In the genomic region with DNA sequence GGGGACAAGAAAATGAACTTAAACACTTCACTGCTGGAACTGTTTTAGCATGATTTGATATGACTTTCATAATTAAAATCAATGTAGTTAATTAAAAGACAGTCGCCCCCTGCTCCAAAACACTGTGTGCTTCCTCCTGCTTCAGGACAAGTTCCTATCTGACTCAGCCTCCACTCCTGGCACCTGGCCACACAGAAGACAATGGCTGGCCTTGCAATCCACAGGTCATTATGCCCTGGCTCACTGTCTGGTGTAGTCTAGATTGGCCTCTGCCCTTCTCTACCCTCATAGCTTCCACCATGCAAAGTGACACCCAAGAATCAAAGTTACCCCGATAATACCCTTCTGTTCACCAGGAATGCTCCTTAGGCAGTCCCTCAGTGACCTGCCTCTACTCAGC, we compare ENCODE assay signal across 13 mouse cellular contexts. TPM values are rescaled to one million over a fixed set of nuclear protein-coding genes. Genes with fewer than 3 reads are reported as not detected.
DNase-seq lines count a peak whose midpoint lies in the region; ATAC-seq and TF ChIP-seq lines count a peak whose summit lies in the region.
"Had no signal": no experiment of that assay in that cellular context is flagged by ENCODE, and none has a peak within 500 bp of the region (broad histone marks: within the 10 kb centered on the region; RNA-seq: fewer than 3 reads in every experiment).

No protein-coding gene starts in this region.

- no peak for TF ChIP-seq EP300 in heart, postnatal 0 days (IDR thresholded peaks at IDR 0.05; ENCODE audit: low read depth)

- ATAC-seq in lung, embryonic 14.5 days (ENCODE audit: insufficient read depth), result no peak
- ATAC-seq in heart, postnatal 0 days (ENCODE audit: insufficient read depth, low read depth), result no peak
- ATAC-seq in frontal cortex, adult (ENCODE audit: low TSS enrichment), result no peak
- ATAC-seq: inflammation-experienced regulatory T-cells, adult 6 months had no signal

- H3K36me3 ChIP-seq in lung, embryonic 14.5 days (ENCODE audit: insufficient read depth), result no peaks in the 10 kb centered on the region
- H3K36me3 ChIP-seq in heart, postnatal 0 days (replicated peaks; ENCODE audit: control insufficient read depth, insufficient read depth, low read length), result no peaks in the 10 kb centered on the region
- H3K36me3 ChIP-seq: embryonic facial prominence, embryonic 15.5 days; neural tube, embryonic 12.5 days had no signal

- no peak overlapping the region for H3K9ac ChIP-seq in lung, embryonic 14.5 days
- no peak overlapping the region for H3K9ac ChIP-seq in heart, postnatal 0 days (replicated peaks; ENCODE audit: low read depth, low read length)
- H3K9ac ChIP-seq: embryonic facial prominence, embryonic 15.5 days; neural tube, embryonic 12.5 days had no signal

- H3K4me3 ChIP-seq in lung, embryonic 14.5 days (ENCODE audit: low read depth, low read length), result no peak overlapping the region
- no peak overlapping the region for H3K4me3 ChIP-seq in heart, postnatal 0 days (ENCODE audit: low read depth, low read length)
- H3K4me3 ChIP-seq: embryonic facial prominence, embryonic 15.5 days; neural tube, embryonic 12.5 days had no signal

- H3K9me3 ChIP-seq in lung, embryonic 14.5 days (ENCODE audit: low read depth, low read length), result no peaks in the 10 kb centered on the region
- H3K9me3 ChIP-seq in heart, postnatal 0 days (replicated peaks; ENCODE audit: control insufficient read depth, low read length), result no peaks in the 10 kb centered on the region
- H3K9me3 ChIP-seq: embryonic facial prominence, embryonic 15.5 days; neural tube, embryonic 12.5 days had no signal

- H3K4me1 ChIP-seq in lung, embryonic 14.5 days (ENCODE audit: insufficient read depth), result no peaks in the 10 kb centered on the region
- peaks cover 23% of the 10 kb centered on the region for H3K4me1 ChIP-seq in heart, postnatal 0 days (ENCODE audit: control insufficient read depth, insufficient read depth)
- H3K4me1 ChIP-seq: neural tube, embryonic 12.5 days had no signal

- no peak overlapping the region for H3K4me2 ChIP-seq in lung, embryonic 14.5 days
- no peak overlapping the region for H3K4me2 ChIP-seq in heart, postnatal 0 days (ENCODE audit: low read depth, low read length)
- H3K4me2 ChIP-seq: embryonic facial prominence, embryonic 15.5 days; neural tube, embryonic 12.5 days had no signal

- no peaks in the 10 kb centered on the region for H3K27me3 ChIP-seq in lung, embryonic 14.5 days (ENCODE audit: insufficient read depth, low read length)
- H3K27me3 ChIP-seq in heart, postnatal 0 days (ENCODE audit: control insufficient read depth, insufficient read depth, low read length), result no peaks in the 10 kb centered on the region
- H3K27me3 ChIP-seq: embryonic facial prominence, embryonic 15.5 days; neural tube, embryonic 12.5 days had no signal

- peak; percentile 12 to 31 for DNase-seq in cerebellum, adult 18-20 months
- no peak for DNase-seq in cerebellum, adult 11-12 months
- DNase-seq in lung, embryonic 14.5 days, result peak; percentile 10
- no peak for DNase-seq in lung, postnatal 25 days (ENCODE audit: low spot score)
- DNase-seq in heart, postnatal 0 days (ENCODE audit: low spot score), result peak; percentile 29
- peak; percentile 15 to 35 for DNase-seq in lung, postnatal 4 days
- DNase-seq in neural tube, embryonic 10.5 days (ENCODE audit: extremely low spot score, low spot score), result no peak
- DNase-seq: cerebellum, adult 11 months had no signal

- WGBS in lung, embryonic 14.5 days, result 85% methylated on average over 2 of the region's 2 CpGs
- WGBS in heart, postnatal 0 days, result 68% methylated on average over 2 of the region's 2 CpGs

- TF ChIP-seq CTCF in lung, embryonic 14.5 days (IDR thresholded peaks at IDR 0.05; ENCODE audit: low read depth), result no peak
- TF ChIP-seq CTCF in heart, postnatal 0 days (IDR thresholded peaks at IDR 0.05; ENCODE audit: low read depth), result no peak

- no peak overlapping the region for H3K27ac ChIP-seq in lung, embryonic 14.5 days (ENCODE audit: low read depth)
- no peak overlapping the region for H3K27ac ChIP-seq in heart, postnatal 0 days (ENCODE audit: low read depth)
- H3K27ac ChIP-seq: embryonic facial prominence, embryonic 15.5 days; macrophage; neural tube, embryonic 12.5 days had no signal

RNA-seq across cellular contexts. Expression of a gene that starts 26.8 kb away (rescaled TPM):
- polyA plus RNA-seq in lung, embryonic 14.5 days (2014; fragmentation: Nextera tagmentation; extraction: Ambion mirVana), result 10.3 and 11.0 TPM in 2 replicates
- total RNA-seq in heart, postnatal 0 days (2014; rRNA removed; ENCODE audit: low replicate concordance), result 34.6 and 38.1 TPM in 2 replicates
- 10.5 and 11.7 TPM in 2 replicates for polyA plus RNA-seq in heart, postnatal 0 days (2015; fragmentation: Nextera tagmentation; extraction: Ambion mirVana)

Comparison
In these comparisons a context has a peak if more than half of its experiments do, and no peak if none do; other contexts are left out.
1. DNase-seq: peak in cerebellum, adult 18-20 months (2 of 2), lung, embryonic 14.5 days (single experiment), heart, postnatal 0 days (single experiment) and lung, postnatal 4 days (2 of 2); none in cerebellum, adult 11-12 months (single experiment), lung, postnatal 25 days (single experiment) and neural tube, embryonic 10.5 days (single experiment).